Mouse (Mus musculus) MEL (cell line): ENCODE results near the gene Rnf111. TPM values are rescaled to one million over a fixed set of nuclear protein-coding genes. Genes with fewer than 3 reads are reported as not detected.
A peak's percentile ranks its signal among the peaks of the same experiment; 100 is the strongest.

Experiments used
- DNase-seq: peaks from one replicate; pipeline ENCODE4 v3.0.0; 2011; ENCODE audit warnings: low read depth, low spot score
- H3K27ac ChIP-seq: 2 replicates; pipeline ENCODE4 v1.5.1; 2012; ENCODE audit warnings: low read depth, mild to moderate bottlenecking, control low read depth, low read length, moderate library complexity; ENCODE audit not compliant: control insufficient read depth
- H3K27me3 ChIP-seq, 2 experiments: fragments of 150-350 bp in 1 of 2; sonication (generic) in 1 of 2; 2 replicates each; pipeline ENCODE4 v1.6.1; 2012; ENCODE audit warnings: low read length in 2 of 2, mild to moderate bottlenecking in 2 of 2, improper control_type of control experiment in 1 of 2, moderate library complexity in 1 of 2; ENCODE audit not compliant: insufficient read depth in 2 of 2, control insufficient read depth in 1 of 2
- H3K36me3 ChIP-seq, 2 experiments: 2 replicates each; pipeline ENCODE4 v1.6.1; 2012 to 2014; ENCODE audit warnings: low read length in 2 of 2, improper control_type of control experiment in 1 of 2, inconsistent platforms in 1 of 2, mild to moderate bottlenecking in 1 of 2; ENCODE audit not compliant: insufficient read depth in 2 of 2, control insufficient read depth in 1 of 2
- H3K4me1 ChIP-seq, 2 experiments: fragments of 150-350 bp in 1 of 2; sonication (generic) in 1 of 2; 2 replicates each; pipeline ENCODE4 v1.6.1; 2012; ENCODE audit warnings: low read length in 2 of 2, improper control_type of control experiment in 1 of 2, mild to moderate bottlenecking in 1 of 2; ENCODE audit not compliant: insufficient read depth in 2 of 2, control insufficient read depth in 1 of 2
- H3K4me3 ChIP-seq, 2 experiments: fragments of 150-350 bp in 1 of 2; sonication (generic) in 1 of 2; 2 replicates each; pipeline ENCODE4 v1.5.1; 2012; ENCODE audit warnings: low read depth in 2 of 2, low read length in 2 of 2, mild to moderate bottlenecking in 2 of 2, moderate library complexity in 2 of 2, control low read depth in 1 of 2, improper control_type of control experiment in 1 of 2; ENCODE audit not compliant: control insufficient read depth in 1 of 2, insufficient read depth in 1 of 2
- H3K79me2 ChIP-seq: 2 replicates; pipeline ENCODE4 v1.6.1; 2012; ENCODE audit warnings: mild to moderate bottlenecking, low read length, moderate library complexity; ENCODE audit not compliant: control insufficient read depth, poor library complexity, insufficient read depth
- H3K9ac ChIP-seq: 2 replicates; pipeline ENCODE4 v1.6.1; 2012; ENCODE audit warnings: low read depth, mild to moderate bottlenecking, control low read depth, low read length, moderate library complexity; ENCODE audit not compliant: control insufficient read depth, poor library complexity, severe bottlenecking
- H3K9me3 ChIP-seq: fragments of 150-350 bp; sonication (generic); replicated peaks from 2 replicates; pipeline ENCODE4 v1.6.1; 2012; ENCODE audit warnings: mild to moderate bottlenecking, low read length, improper control_type of control experiment, moderate library complexity; ENCODE audit not compliant: insufficient read depth
- CHD2 ChIP-seq: IDR thresholded peaks from 2 replicates; pipeline ENCODE4 v1.6.1; 2011; ENCODE audit warnings: low read length, improper control_type of control experiment
- CTCF ChIP-seq, 3 experiments: IDR thresholded peaks in 2 of 3; conservative IDR thresholded peaks in 1 of 3; 2 replicates each; pipeline ENCODE4 v1.5.1; 2011 to 2012; ENCODE audit warnings: low read length in 3 of 3, low read depth in 2 of 3, mild to moderate bottlenecking in 2 of 3, improper control_type of control experiment in 1 of 3, inconsistent platforms in 1 of 3, mixed read lengths in 1 of 3, moderate library complexity in 1 of 3; ENCODE audit not compliant: control insufficient read depth in 1 of 3, insufficient read depth in 1 of 3, poor library complexity in 1 of 3, severe bottlenecking in 1 of 3
- EP300 ChIP-seq, 2 experiments: IDR thresholded peaks; 2 replicates each; pipeline ENCODE4 v1.6.1; 2011; ENCODE audit warnings: improper control_type of control experiment in 2 of 2, low read length in 2 of 2, low read depth in 1 of 2, mild to moderate bottlenecking in 1 of 2
- MAX ChIP-seq: IDR thresholded peaks from 2 replicates; pipeline ENCODE4 v1.6.1; 2011; ENCODE audit warnings: low read length, improper control_type of control experiment
- MXI1 ChIP-seq: IDR thresholded peaks from 2 replicates; pipeline ENCODE4 v1.6.1; 2011; ENCODE audit warnings: mild to moderate bottlenecking, low read depth, low read length, improper control_type of control experiment
- NRF1 ChIP-seq: IDR thresholded peaks from 2 replicates; pipeline ENCODE4 v1.6.1; 2014; ENCODE audit warnings: low read depth, mild to moderate bottlenecking, inconsistent platforms, low read length, improper control_type of control experiment, moderate library complexity; ENCODE audit not compliant: poor library complexity, insufficient read depth, severe bottlenecking
- RAD21 ChIP-seq: IDR thresholded peaks from 2 replicates; pipeline ENCODE4 v1.6.1; 2011; ENCODE audit warnings: mild to moderate bottlenecking, low read depth, low read length, improper control_type of control experiment
- RCOR1 ChIP-seq: IDR thresholded peaks from 2 replicates; pipeline ENCODE4 v1.6.1; 2012; ENCODE audit warnings: low read depth, mild to moderate bottlenecking, inconsistent platforms, low read length, improper control_type of control experiment
- SMC3 ChIP-seq: IDR thresholded peaks from 2 replicates; pipeline ENCODE4 v1.6.1; 2011; ENCODE audit warnings: low read depth, low read length, improper control_type of control experiment
- TAL1 ChIP-seq: IDR thresholded peaks from 2 replicates; pipeline ENCODE4 v1.6.1; 2012; ENCODE audit warnings: mild to moderate bottlenecking, inconsistent platforms, low read length, moderate library complexity, mixed read lengths
- TBP ChIP-seq: IDR thresholded peaks from 2 replicates; pipeline ENCODE4 v1.8.0; 2011; ENCODE audit warnings: low read depth, low read length, improper control_type of control experiment
- UBTF ChIP-seq: IDR thresholded peaks from 2 replicates; pipeline ENCODE4 v1.6.1; 2012; ENCODE audit warnings: low read depth, mild to moderate bottlenecking, inconsistent platforms, low read length, improper control_type of control experiment, moderate library complexity, borderline replicate concordance; ENCODE audit not compliant: insufficient read depth
- ZC3H11A ChIP-seq: IDR thresholded peaks from 2 replicates; pipeline ENCODE4 v1.6.1; 2012; ENCODE audit warnings: low read depth, mild to moderate bottlenecking, inconsistent platforms, low read length, improper control_type of control experiment
- ZMIZ1 ChIP-seq: IDR thresholded peaks from 2 replicates; pipeline ENCODE4 v1.6.1; 2012; ENCODE audit warnings: low read depth, mild to moderate bottlenecking, inconsistent platforms, low read length, improper control_type of control experiment, moderate library complexity
- polyA plus RNA-seq, 2 experiments: library from polyadenylated mRNA; stranded (reverse) in 1 of 2; unstranded in 1 of 2; fragments of >175 nt in 1 of 2; fragments of >200 nt in 1 of 2; gene quantifications; 2 replicates each; pipeline versions ENCODE4 v1.2.1 to v1.2.4; 2012; ENCODE audit warnings: low replicate concordance in 2 of 2, low read depth in 1 of 2; ENCODE audit not compliant: insufficient read length in 2 of 2, insufficient read depth in 1 of 2, missing spikeins in 1 of 2
- total RNA-seq: library from RNA; depleted of rRNA; stranded (reverse); fragments of 300-350 nt; gene quantifications from 2 replicates; pipeline ENCODE4 v1.2.3, GENCODE M21; 2012

The Rnf111 gene
- total and polyA plus RNA-seq, 3 experiments: 25.2 to 88.2 (median 46.0) TPM

- no peak for DNase-seq
- TF ChIP-seq SMC3 (no peak), CHD2 (no peak), TAL1 (no peak), RCOR1 (no peak), NRF1 (no peak), EP300 (IDR thresholded peaks at IDR 0.05; ENCODE audit: low read depth in 1 of 2, low read length in 2 of 2) (no peak), ZMIZ1 (no peak), TBP (no peak), MXI1 (no peak), MAX (no peak), UBTF (no peak)
- peaks cover 0 to under 1% of the 10 kb centered on the region in 2 experiments; a peak in 3 of 4 replicates for H3K27me3 ChIP-seq
These were observed 8.2 kb upstream of the Rnf111 start for GRCm38 (mm10) chr9:70511681-70512080.

GRCm38 (mm10) chr9:70510998-70511583 lies 7.6 kb upstream of the Rnf111 start:
- H3K27me3 ChIP-seq: no peaks in the 10 kb centered on the region; a peak in 2 of 4 replicates
- TF ChIP-seq SMC3: peak; percentile 47
- TF ChIP-seq ZC3H11A: peak; percentile 47; the same call in 1 of the 2 replicates
- TF ChIP-seq MXI1: no peak
- peak; percentile 52 for TF ChIP-seq RAD21
- TF ChIP-seq MAX: no peak
- TF ChIP-seq CTCF (IDR thresholded peaks at IDR 0.05 in 2 of 3, conservative IDR thresholded peaks at IDR 0.05 in 1 of 3; ENCODE audit: control insufficient read depth in 1 of 3, insufficient read depth in 1 of 3, low read depth in 2 of 3, low read length in 3 of 3, poor library complexity in 1 of 3, severe bottlenecking in 1 of 3): peak in 1 of 3 experiments; percentile 50; a peak in 2 of 6 replicates
- TF ChIP-seq, all 39 proteins: peak for 4
- Histone ChIP-seq H3K9me3 (no peaks in the 10 kb centered on the region), H3K79me2 (no peaks in the 10 kb centered on the region), H3K4me1 (no peaks in the 10 kb centered on the region; a peak in 1 of 4 replicates), H3K36me3 (no peaks in the 10 kb centered on the region), H3K9ac (no peak overlapping the region), H3K4me3 (no peak overlapping the region), H3K27ac (no peak overlapping the region)
- no peak for DNase-seq

More at GRCm38 (mm10) chr9:70511681-70512080, 8.2 kb upstream of the Rnf111 start:
- Histone ChIP-seq H3K4me1 (no peaks in the 10 kb centered on the region; a peak in 1 of 4 replicates), H3K36me3 (no peaks in the 10 kb centered on the region), H3K27ac (no peak overlapping the region), H3K9me3 (no peaks in the 10 kb centered on the region), H3K79me2 (no peaks in the 10 kb centered on the region), H3K4me3 (no peak overlapping the region), H3K9ac (no peak overlapping the region)
